Mouse (Mus musculus) heart, adult 8-10 months (tissue): ENCODE results near the gene Zfp523. TPM values are rescaled to one million over a fixed set of nuclear protein-coding genes. Genes with fewer than 3 reads are reported as not detected.

Experiments
- DNase-seq: peaks from one replicate; pipeline ENCODE4 v3.0.0; 2022; ENCODE audit warnings: low spot score
- total RNA-seq, 4 experiments: library from RNA; stranded (reverse); gene quantifications; 2 replicates each; pipeline ENCODE4 v1.2.4; 2022

The Zfp523 gene
- total RNA-seq, 4 experiments from 2014 or later, result 12.2 to 18.5 (median 14.2) TPM

GRCm38 (mm10) chr17:28242296-28242695 lies 65.4 kb downstream of the Zfp523 start:
- DNase-seq, result no peak

DNA sequence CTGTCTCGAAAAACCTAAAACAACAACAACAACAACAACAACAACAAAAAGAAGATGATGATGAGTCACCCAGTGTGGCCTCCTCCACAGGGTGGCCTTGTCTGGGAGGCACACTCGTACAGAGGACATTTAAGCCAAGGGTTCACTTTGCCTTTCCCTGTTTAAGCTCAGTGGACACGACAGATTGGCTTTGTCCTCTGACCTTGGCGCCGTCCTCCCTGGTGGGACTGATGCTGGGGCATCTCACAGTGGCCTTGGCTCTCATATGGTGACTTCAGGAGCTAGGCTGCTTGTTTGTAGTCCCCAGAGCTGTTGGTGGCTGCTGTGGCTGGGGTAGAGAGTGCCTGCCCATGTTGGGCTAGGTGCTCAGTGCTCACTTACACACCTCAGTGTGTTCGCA lies 67.3 kb downstream of the Zfp523 start:
- no peak for DNase-seq

DNA sequence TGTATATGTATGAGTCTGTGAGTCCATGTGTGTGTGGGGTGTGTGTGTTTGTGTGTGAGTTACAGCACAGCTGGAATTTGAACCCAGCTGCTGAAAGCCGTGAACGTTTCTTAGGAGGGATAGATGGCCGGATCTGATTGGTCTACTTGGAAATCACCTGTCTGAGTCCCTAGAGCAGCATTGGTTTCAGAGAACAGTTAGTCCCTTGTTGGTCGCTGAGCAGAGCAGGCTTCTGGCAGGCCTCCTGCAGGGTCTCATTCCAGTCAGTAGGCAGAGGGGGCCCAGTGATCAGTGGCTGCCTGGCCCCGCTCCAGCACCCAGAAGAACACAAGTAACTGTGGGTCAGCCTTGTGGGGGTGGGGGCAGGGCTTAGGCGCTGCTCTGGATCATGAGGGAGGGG lies 67.8 kb downstream of the Zfp523 start:
- no peak for DNase-seq

DNA sequence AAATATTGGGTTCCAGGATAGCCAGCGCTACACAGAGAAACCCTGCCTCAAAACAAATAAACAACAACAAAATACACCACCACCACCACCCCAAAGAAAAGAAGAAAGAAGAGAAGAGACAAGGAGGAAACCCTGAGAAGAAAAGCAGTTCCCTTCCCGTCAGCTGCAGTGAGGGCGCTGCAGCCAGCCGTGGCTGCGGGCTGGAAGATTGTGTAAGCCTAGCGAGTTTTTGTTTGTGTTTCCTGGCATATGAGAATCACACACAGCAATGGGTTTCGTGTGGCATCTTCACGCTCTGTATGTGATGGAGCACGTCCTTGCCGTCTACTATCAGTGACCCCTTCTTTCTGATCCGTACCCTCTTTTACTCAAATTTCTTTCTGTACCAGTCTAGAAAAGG lies 69.7 kb downstream of the Zfp523 start:
- DNase-seq, result no peak

DNA sequence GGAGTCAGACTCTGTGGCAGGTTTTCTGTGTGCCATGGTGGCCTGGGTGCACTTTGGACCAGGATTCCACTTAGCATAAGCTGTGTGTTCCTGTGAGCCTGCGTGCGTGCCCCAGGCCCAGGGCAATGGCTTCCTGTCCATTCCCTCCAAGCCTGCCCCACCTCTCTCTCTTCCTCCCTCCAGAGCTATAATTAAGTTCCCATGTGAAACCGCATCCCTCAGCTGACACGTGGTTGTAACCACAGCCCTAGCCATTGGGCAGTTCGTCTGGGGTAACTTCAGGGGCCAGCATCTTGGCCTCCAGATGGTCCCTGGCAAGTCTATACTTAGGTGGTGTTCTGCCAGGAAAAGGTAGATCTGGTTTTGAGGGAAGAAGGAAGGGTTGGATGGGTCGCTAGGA lies 70.7 kb downstream of the Zfp523 start:
- DNase-seq, result peak; percentile 81

DNA sequence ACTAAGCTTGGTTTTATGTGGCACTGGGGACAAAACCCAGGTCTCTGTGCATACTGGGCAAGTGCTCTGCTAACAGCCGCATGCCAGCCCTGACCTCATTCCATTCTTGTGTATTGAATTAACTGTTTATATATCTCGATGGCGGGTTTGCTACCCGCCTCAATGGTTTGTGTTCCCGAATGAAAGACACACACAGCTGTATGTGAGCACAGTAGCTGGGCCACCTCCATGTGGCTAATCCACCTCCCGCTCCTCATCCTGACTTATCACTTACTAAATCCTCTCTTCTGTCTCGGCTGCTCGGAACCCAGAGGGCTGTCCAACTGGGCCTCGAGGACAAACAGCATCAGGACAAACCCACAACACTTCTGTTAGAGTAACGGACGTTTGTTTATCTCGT lies 72.1 kb downstream of the Zfp523 start:
- DNase-seq, result no peak

- DNase-seq, result no peak
Observed at GRCm38 (mm10) chr17:28251579-28252280, 74.8 kb downstream of the Zfp523 start.

- no peak for DNase-seq
Observed at GRCm38 (mm10) chr17:28252281-28252648, 75.3 kb downstream of the Zfp523 start.

DNA sequence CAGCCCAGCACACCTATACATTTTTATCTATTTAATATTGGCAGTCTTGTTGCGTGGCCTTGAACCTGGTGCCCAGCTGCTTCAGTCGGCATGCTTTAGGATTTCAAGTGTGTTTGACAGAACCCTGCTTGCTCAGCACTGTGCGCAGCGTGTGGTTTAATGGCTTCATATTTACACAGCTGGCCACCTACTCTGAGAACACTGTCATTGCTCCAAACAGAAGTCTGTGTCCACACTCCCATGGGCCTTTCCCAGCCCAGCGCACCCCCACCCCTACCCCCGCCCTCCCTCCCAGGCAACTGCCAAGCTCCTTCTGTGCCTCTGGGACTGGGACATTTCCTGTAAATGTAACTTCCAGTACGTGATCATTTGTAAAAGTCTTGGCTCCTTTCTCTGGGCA lies 76.3 kb downstream of the Zfp523 start:
- peak; percentile 63 for DNase-seq

GRCm38 (mm10) chr17:28254804-28255203 lies 77.9 kb downstream of the Zfp523 start:
- no peak for DNase-seq

Other genes starting within 250 kb of the Zfp523 start
- gene Tcp11, start 96.5 kb upstream of the Zfp523 start, total RNA-seq, result under 1 TPM in 1 of 4 experiments, not detected in 3; 0.24 TPM
- gene Scube3, start 35.0 kb upstream of the Zfp523 start, total RNA-seq, result under 1 TPM; 0.28 to 0.80 (median 0.54) TPM
- gene Def6, start 30.6 kb downstream of the Zfp523 start, total RNA-seq, result 1 to 10 TPM; 2.5 to 4.0 (median 3.6) TPM
- 10 to 100 TPM; 32.4 to 33.8 (median 33.1) TPM for gene Ppard, start 55.6 kb downstream of the Zfp523 start, total RNA-seq
- gene Fance, start 136.4 kb downstream of the Zfp523 start, total RNA-seq, result 10 to 100 TPM in 3 of 4 experiments, 1 to 10 TPM in 1; 9.2 to 15.2 (median 12.3) TPM
- 100 to 1,000 TPM; 377 to 423 (median 382) TPM for gene Rpl10a, start 151.3 kb downstream of the Zfp523 start, total RNA-seq
- 10 to 100 TPM in 3 of 4 experiments, 1 to 10 TPM in 1; 8.4 to 15.6 (median 11.7) TPM for gene Tead3, start 173.7 kb downstream of the Zfp523 start, total RNA-seq
- not detected for gene Tulp1, start 188.1 kb downstream of the Zfp523 start, total RNA-seq